Mouse (Mus musculus) cerebral cortex, adult 2 months (tissue): ENCODE results near the gene Zfp536.

Experiments used
- WGBS: fragments of 180-500 bp; shearing (Covaris S2); methylation state at CpG from one replicate; pipeline ENCODE4 v1.1.7; 2018; 5-methylcytosine and 5-hydroxymethylcytosine counted together

Gene Zfp536

GRCm38 (mm10) chr7:37689561-37690305 lies 83.7 kb downstream of the Zfp536 start:
- WGBS: 38% methylated on average over 23 of the region's 23 CpGs

GRCm38 (mm10) chr7:37689107-37689511 lies 84.3 kb downstream of the Zfp536 start:
- WGBS: 40% methylated on average over 11 of the region's 11 CpGs

- 71% methylated on average over 2 of the region's 2 CpGs for WGBS
Observed at GRCm38 (mm10) chr7:37686366-37686765, 87.1 kb downstream of the Zfp536 start.

GRCm38 (mm10) chr7:37685247-37685646 lies 88.2 kb downstream of the Zfp536 start:
- WGBS: 75% methylated on average over 3 of the region's 3 CpGs

GRCm38 (mm10) chr7:37681335-37681734 lies 92.1 kb downstream of the Zfp536 start:
- WGBS: 50% methylated on average over 3 of the region's 3 CpGs

GRCm38 (mm10) chr7:37663676-37664365 lies 109.6 kb downstream of the Zfp536 start:
- 80% methylated on average over 7 of the region's 7 CpGs for WGBS

GRCm38 (mm10) chr7:37648671-37649070 lies 124.8 kb downstream of the Zfp536 start:
- WGBS: 58% methylated on average over 11 of the region's 11 CpGs

GRCm38 (mm10) chr7:37647917-37648615 lies 125.4 kb downstream of the Zfp536 start:
- WGBS: 67% methylated on average over 21 of the region's 21 CpGs

GRCm38 (mm10) chr7:37639740-37640397 lies 133.6 kb downstream of the Zfp536 start:
- 46% methylated on average over 12 of the region's 12 CpGs for WGBS

- WGBS: 73% methylated on average over 5 of the region's 5 CpGs
Observed at GRCm38 (mm10) chr7:37634812-37635211, 138.6 kb downstream of the Zfp536 start.

- WGBS: 88% methylated on average over 7 of the region's 7 CpGs
Observed at GRCm38 (mm10) chr7:37630410-37630809, 143.0 kb downstream of the Zfp536 start.

GRCm38 (mm10) chr7:37627897-37628510 lies 145.4 kb downstream of the Zfp536 start:
- WGBS: 38% methylated on average over 6 of the region's 6 CpGs

GRCm38 (mm10) chr7:37625758-37626157 lies 147.7 kb downstream of the Zfp536 start:
- WGBS: 62% methylated on average over 8 of the region's 8 CpGs

GRCm38 (mm10) chr7:37624759-37625340 lies 148.6 kb downstream of the Zfp536 start:
- WGBS: 7% methylated on average over 20 of the region's 20 CpGs

GRCm38 (mm10) chr7:37623903-37624758 lies 149.3 kb downstream of the Zfp536 start:
- 2% methylated on average over 48 of the region's 62 CpGs for WGBS

GRCm38 (mm10) chr7:37619254-37619653 lies 154.2 kb downstream of the Zfp536 start:
- 62% methylated on average over 7 of the region's 7 CpGs for WGBS

GRCm38 (mm10) chr7:37617880-37618279 lies 155.6 kb downstream of the Zfp536 start:
- WGBS: 85% methylated on average over 2 of the region's 2 CpGs

GRCm38 (mm10) chr7:37615932-37616331 lies 157.5 kb downstream of the Zfp536 start:
- WGBS: 77% methylated on average over 4 of the region's 4 CpGs

GRCm38 (mm10) chr7:37614381-37614780 lies 159.1 kb downstream of the Zfp536 start:
- WGBS: 66% methylated on average over 10 of the region's 10 CpGs

- 93% methylated on average over 14 of the region's 14 CpGs for WGBS
Observed at GRCm38 (mm10) chr7:37608556-37608955, 164.9 kb downstream of the Zfp536 start.
